Mouse (Mus musculus) forelimb bud, embryonic 11.5 days (tissue): ENCODE results near the gene Tubg2.
A peak's percentile ranks its signal among the peaks of the same experiment; 100 is the strongest.

Experiments used
- DNase-seq: peaks from one replicate; pipeline ENCODE4 v3.0.0-alpha.2; 2012; ENCODE audit warnings: low read depth, low spot score

Gene Tubg2

GRCm38 (mm10) chr11:101176933-101177773 is 21.4 kb downstream of the Tubg2 start:
- peak; percentile 55 for DNase-seq

- no peak for DNase-seq
These were observed 22.7 kb downstream of the Tubg2 start for GRCm38 (mm10) chr11:101178061-101179058.

GRCm38 (mm10) chr11:101179306-101179705 is 23.6 kb downstream of the Tubg2 start:
- no peak for DNase-seq

GRCm38 (mm10) chr11:101180261-101180660 is 24.6 kb downstream of the Tubg2 start:
- no peak for DNase-seq

- peak; percentile 72 for DNase-seq
These were observed 25.4 kb downstream of the Tubg2 start for GRCm38 (mm10) chr11:101180846-101181740.

GRCm38 (mm10) chr11:101181961-101182360 is 26.3 kb downstream of the Tubg2 start:
- DNase-seq = no peak

GRCm38 (mm10) chr11:101182771-101183517 is 27.2 kb downstream of the Tubg2 start:
- no peak for DNase-seq

GRCm38 (mm10) chr11:101184984-101185383 is 29.3 kb downstream of the Tubg2 start:
- DNase-seq = no peak

GRCm38 (mm10) chr11:101185441-101185840 is 29.7 kb downstream of the Tubg2 start:
- DNase-seq = no peak

GRCm38 (mm10) chr11:101186526-101187247 is 31.0 kb downstream of the Tubg2 start:
- DNase-seq = no peak

GRCm38 (mm10) chr11:101187541-101187940 is 31.8 kb downstream of the Tubg2 start:
- no peak for DNase-seq

- DNase-seq = no peak
These were observed 32.6 kb downstream of the Tubg2 start for GRCm38 (mm10) chr11:101188166-101188805.

- DNase-seq = no peak
These were observed 33.9 kb downstream of the Tubg2 start for GRCm38 (mm10) chr11:101189495-101190180.

GRCm38 (mm10) chr11:101190181-101190912 is 34.6 kb downstream of the Tubg2 start:
- DNase-seq = no peak

- no peak for DNase-seq
These were observed 35.5 kb downstream of the Tubg2 start for GRCm38 (mm10) chr11:101190913-101191907.

GRCm38 (mm10) chr11:101191919-101192470 is 36.3 kb downstream of the Tubg2 start:
- no peak for DNase-seq
